Mouse (Mus musculus) cerebral cortex, adult 2 months (tissue): ENCODE data around the gene Fxyd4.

ENCODE experiments used
- WGBS: fragments of 180-500 bp; shearing (Covaris S2); methylation state at CpG from one replicate; pipeline ENCODE4 v1.1.7; 2018; 5-methylcytosine and 5-hydroxymethylcytosine counted together

Fxyd4 gene

GRCm38 (mm10) chr6:117918043-117918442, 19.4 kb downstream of the Fxyd4 start:
- WGBS = 29% methylated on average over 5 of the region's 5 CpGs

GRCm38 (mm10) chr6:117917576-117917975, 19.9 kb downstream of the Fxyd4 start:
- 3% methylated on average over 21 of the region's 21 CpGs for WGBS

- under 1% methylated on average over 62 of the region's 62 CpGs for WGBS
These were observed 20.6 kb downstream of the Fxyd4 start for GRCm38 (mm10) chr6:117916737-117917426.

GRCm38 (mm10) chr6:117916205-117916736, 21.2 kb downstream of the Fxyd4 start:
- 8% methylated on average over 12 of the region's 12 CpGs for WGBS

GRCm38 (mm10) chr6:117910120-117910661, 27.3 kb downstream of the Fxyd4 start:
- 84% methylated on average over 6 of the region's 6 CpGs for WGBS

GRCm38 (mm10) chr6:117908424-117908900, 29.0 kb downstream of the Fxyd4 start:
- WGBS = 9% methylated on average over 14 of the region's 14 CpGs

GRCm38 (mm10) chr6:117907979-117908355, 29.5 kb downstream of the Fxyd4 start:
- under 1% methylated on average over 26 of the region's 26 CpGs for WGBS

GRCm38 (mm10) chr6:117907301-117907978, 30.1 kb downstream of the Fxyd4 start:
- WGBS = 1% methylated on average over 74 of the region's 77 CpGs

- WGBS = 1% methylated on average over 66 of the region's 68 CpGs
These were observed 30.8 kb downstream of the Fxyd4 start for GRCm38 (mm10) chr6:117906590-117907271.

GRCm38 (mm10) chr6:117906015-117906531, 31.4 kb downstream of the Fxyd4 start:
- WGBS = under 1% methylated on average over 25 of the region's 25 CpGs

- WGBS = 20% methylated on average over 4 of the region's 4 CpGs
These were observed 32.1 kb downstream of the Fxyd4 start for GRCm38 (mm10) chr6:117905260-117905930.

GRCm38 (mm10) chr6:117903836-117904235, 33.7 kb downstream of the Fxyd4 start:
- 87% methylated on average over 3 of the region's 3 CpGs for WGBS

- 82% methylated on average over 4 of the region's 4 CpGs for WGBS
These were observed 34.9 kb downstream of the Fxyd4 start for GRCm38 (mm10) chr6:117902556-117902955.

- 69% methylated on average over 9 of the region's 9 CpGs for WGBS
These were observed 35.7 kb downstream of the Fxyd4 start for GRCm38 (mm10) chr6:117901510-117902402.

- 62% methylated on average over 17 of the region's 17 CpGs for WGBS
These were observed 37.1 kb downstream of the Fxyd4 start, which contains the start of gene Hnrnpf for GRCm38 (mm10) chr6:117900126-117901080. TSS of gene Hnrnpf (plus strand) at chr6:117900324.

- 83% methylated on average over 5 of the region's 5 CpGs for WGBS
These were observed 39.7 kb downstream of the Fxyd4 start for GRCm38 (mm10) chr6:117897800-117898199.

GRCm38 (mm10) chr6:117893435-117893834, 44.1 kb downstream of the Fxyd4 start:
- 90% methylated on average over 2 of the region's 2 CpGs for WGBS

GRCm38 (mm10) chr6:117892386-117892785, 45.1 kb downstream of the Fxyd4 start:
- 85% methylated on average over 3 of the region's 3 CpGs for WGBS
